Mouse (Mus musculus) neural tube, postnatal 0 days (tissue): ENCODE data around the gene Gm21994. TPM values are rescaled to one million over a fixed set of nuclear protein-coding genes. Genes with fewer than 3 reads are reported as not detected.

Experiments used
- polyA plus RNA-seq: library from polyadenylated mRNA; unstranded; fragments of >200 nt; fragmentation: Nextera tagmentation; extraction: Ambion mirVana; gene quantifications from 2 replicates; pipeline ENCODE4 v1.2.1, GENCODE M21; 2015

Gm21994 gene
- polyA plus RNA-seq = 3.1 and 4.0 TPM in 2 replicates

DNA sequence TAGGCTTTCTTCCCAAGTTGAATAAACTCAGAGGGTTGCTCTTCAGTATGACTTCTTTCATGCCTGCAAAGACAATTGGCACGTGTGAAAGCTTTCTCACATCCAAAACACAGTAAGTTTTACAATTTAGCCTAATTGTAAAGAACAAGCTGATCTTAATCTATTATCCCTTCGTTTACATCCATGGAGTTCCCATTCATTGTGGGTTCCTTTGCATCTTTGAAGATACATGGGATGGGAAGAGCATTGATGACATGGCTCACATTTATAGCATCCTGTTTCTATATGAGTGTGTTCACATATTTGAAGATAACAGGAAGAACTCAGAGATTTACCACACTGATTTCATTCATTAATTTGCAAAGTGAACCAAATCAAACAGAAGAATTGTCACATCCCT lies at the start of gene Gm21994:
Gm21994 (minus strand) TSS at position 101 of the 400 bp plus-strand sequence.

DNA sequence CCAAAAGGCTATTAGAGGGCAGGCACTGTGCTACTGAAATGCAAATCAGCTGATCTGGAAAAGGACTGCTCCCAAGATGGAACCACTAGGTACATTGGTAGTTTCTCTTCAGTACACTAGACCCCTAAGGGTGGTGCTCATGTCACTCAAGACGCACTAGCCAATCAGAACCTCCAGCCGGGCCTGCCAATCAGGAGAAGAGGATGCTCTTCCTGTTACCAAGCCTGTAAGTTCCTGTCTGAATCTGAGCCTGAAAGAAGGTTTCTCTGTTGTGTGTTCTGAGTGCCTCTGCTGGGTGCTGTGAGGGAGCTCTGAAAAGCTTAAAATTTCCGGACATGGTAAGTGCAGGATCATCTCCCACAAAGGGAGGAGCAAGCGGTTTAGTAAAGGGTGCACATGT lies 1.9 kb upstream of the Gm21994 start, which contains the start of gene Gm14124:
Gm14124 (plus strand) TSS at position 227 of the 400 bp plus-strand sequence.

DNA sequence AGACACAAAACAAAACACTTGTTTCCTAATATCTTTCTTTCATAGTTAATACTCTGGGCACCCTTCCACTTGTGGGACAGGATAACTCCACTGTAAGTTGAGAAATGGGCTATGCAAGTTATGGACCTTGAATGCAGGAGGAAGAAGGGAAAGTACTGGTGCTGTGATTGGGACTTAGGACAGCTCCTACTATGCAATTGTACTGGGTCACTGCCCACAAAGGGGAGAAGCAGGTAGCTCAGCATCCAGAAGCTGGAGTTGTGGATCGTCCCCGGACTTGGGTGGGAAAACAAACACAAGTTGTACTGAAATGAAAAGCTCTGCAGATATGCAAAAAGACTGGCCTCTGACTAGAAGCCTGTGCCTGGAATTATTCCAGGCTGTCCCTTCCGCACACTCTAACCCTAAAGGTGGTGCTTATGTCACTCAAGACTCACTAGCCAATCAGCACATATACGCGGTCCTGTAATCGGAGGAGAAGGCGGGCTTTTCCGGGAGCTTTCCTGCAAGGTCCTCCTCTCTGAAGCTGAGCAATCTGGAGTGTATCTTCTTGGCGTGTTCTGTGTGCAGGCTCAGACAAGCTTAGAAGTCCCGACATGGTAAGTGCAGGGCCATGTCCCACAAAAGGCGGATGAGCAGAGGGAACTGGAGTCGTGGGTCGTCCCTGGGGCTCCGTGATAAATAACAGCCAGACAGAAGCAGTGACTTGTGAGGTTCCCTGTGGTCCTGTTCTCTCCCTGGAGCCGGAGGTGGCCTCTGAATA lies 37.6 kb downstream of the Gm21994 start, which contains the start of gene Zfp937:
Zfp937 (plus strand) TSS at position 474 of the 763 bp plus-strand sequence.

Other genes starting within 250 kb of the Gm21994 start
- 8.7 and 9.4 TPM in 2 replicates for gene Zfp120, start 118.9 kb downstream of the Gm21994 start, polyA plus RNA-seq
- not detected in 2 replicates for gene Gm10770, start 75.9 kb downstream of the Gm21994 start, polyA plus RNA-seq
- gene Gm14139, start 73.8 kb downstream of the Gm21994 start, polyA plus RNA-seq = not detected in 2 replicates
- gene Zfp937, start 37.5 kb downstream of the Gm21994 start, polyA plus RNA-seq = 7.4 and 8.6 TPM in 2 replicates
- gene Gm14124, start 1.9 kb upstream of the Gm21994 start, polyA plus RNA-seq = 0.10 TPM in 1 of 2 replicates, not detected in the other
- 1.6 and 2.4 TPM in 2 replicates for gene Gm10130, start 68.1 kb upstream of the Gm21994 start, polyA plus RNA-seq
- 14.1 and 14.3 TPM in 2 replicates for gene 3300002I08Rik, start 107.2 kb upstream of the Gm21994 start, polyA plus RNA-seq
- 6.0 and 6.3 TPM in 2 replicates for gene Zfp442, start 195.9 kb upstream of the Gm21994 start, polyA plus RNA-seq
- gene Zfp345, start 229.5 kb upstream of the Gm21994 start, polyA plus RNA-seq = 0.08 and 0.12 TPM in 2 replicates